Comparison of ENCODE assay signal across 30 mouse cellular contexts in the genomic region with DNA sequence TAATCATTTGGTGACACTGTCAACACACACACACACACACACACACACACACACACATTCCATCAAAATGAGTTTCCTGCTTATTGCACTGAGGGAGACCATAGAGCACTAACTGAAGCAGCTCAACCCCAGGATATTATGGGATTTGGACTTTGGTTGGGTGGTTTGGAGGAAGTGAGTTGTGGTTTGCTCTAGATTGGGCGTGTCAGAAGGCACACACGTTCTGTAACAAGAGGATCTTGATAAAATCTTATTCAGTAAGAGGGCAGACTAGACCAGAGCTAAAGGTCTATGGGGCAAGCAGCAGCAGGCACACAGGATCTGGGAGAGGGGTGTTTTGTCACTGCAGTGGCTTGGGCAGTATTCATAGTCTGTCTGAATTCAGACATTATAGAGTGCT. TPM values are rescaled to one million over a fixed set of nuclear protein-coding genes. Genes with fewer than 3 reads are reported as not detected.
DNase-seq lines count a peak whose midpoint lies in the region; ATAC-seq and TF ChIP-seq lines count a peak whose summit lies in the region.
"Had no signal": no experiment of that assay in that cellular context is flagged by ENCODE, and none has a peak within 500 bp of the region (broad histone marks: within the 10 kb centered on the region; RNA-seq: fewer than 3 reads in every experiment).

No protein-coding gene starts in this region.

- TF ChIP-seq CTCF in embryonic fibroblast, embryonic 13.5 days (IDR thresholded peaks at IDR 0.05; ENCODE audit: borderline replicate concordance, insufficient read depth, low read length) = no peak
- TF ChIP-seq CTCF in intestine, postnatal 0 days (IDR thresholded peaks at IDR 0.05; ENCODE audit: low read depth) = no peak

- H3K27me3 ChIP-seq in intestine, postnatal 0 days (replicated peaks; ENCODE audit: control insufficient read depth, insufficient read depth, low read length) = no peaks in the 10 kb centered on the region
- no peaks in the 10 kb centered on the region for H3K27me3 ChIP-seq in stomach, embryonic 16.5 days (ENCODE audit: control insufficient read depth, insufficient read depth, low read length)
- no peaks in the 10 kb centered on the region for H3K27me3 ChIP-seq in midbrain, embryonic 16.5 days (ENCODE audit: control insufficient read depth, insufficient read depth, low read depth, low read length)
- H3K27me3 ChIP-seq: embryonic facial prominence, embryonic 15.5 days; forebrain, embryonic 15.5 days; hindbrain, embryonic 15.5 days; midbrain, embryonic 12.5 days had no signal

- H3K4me1 ChIP-seq in embryonic fibroblast, embryonic 13.5 days (ENCODE audit: control insufficient read depth, insufficient read depth, low read length) = no peaks in the 10 kb centered on the region; the same call in 1 of the 2 replicates
- no peaks in the 10 kb centered on the region for H3K4me1 ChIP-seq in intestine, postnatal 0 days (replicated peaks; ENCODE audit: control insufficient read depth, insufficient read depth, low read length)
- no peaks in the 10 kb centered on the region for H3K4me1 ChIP-seq in stomach, embryonic 16.5 days (ENCODE audit: control insufficient read depth, insufficient read depth, low read length)
- H3K4me1 ChIP-seq in midbrain, embryonic 16.5 days (ENCODE audit: control insufficient read depth, insufficient read depth, low read length) = no peaks in the 10 kb centered on the region
- H3K4me1 ChIP-seq: embryonic facial prominence, embryonic 10.5 days; embryonic facial prominence, embryonic 15.5 days; forebrain, embryonic 15.5 days; hindbrain, embryonic 10.5 days; hindbrain, embryonic 15.5 days; midbrain, embryonic 12.5 days had no signal

- peak overlapping the region; percentile 25; the same call in 1 of the 2 replicates for H3K27ac ChIP-seq in embryonic fibroblast, embryonic 13.5 days (ENCODE audit: insufficient read depth, low read length)
- H3K27ac ChIP-seq in intestine, postnatal 0 days (ENCODE audit: low read depth, low read length) = no peak overlapping the region
- H3K27ac ChIP-seq in stomach, embryonic 16.5 days (ENCODE audit: low read length) = no peak overlapping the region
- H3K27ac ChIP-seq in midbrain, embryonic 16.5 days (ENCODE audit: low read length) = no peak overlapping the region
- H3K27ac ChIP-seq: embryonic facial prominence, embryonic 10.5 days; embryonic facial prominence, embryonic 15.5 days; forebrain, embryonic 15.5 days; hindbrain, embryonic 10.5 days; hindbrain, embryonic 15.5 days; kidney, postnatal 0 days; liver, embryonic 14.5 days; midbrain, embryonic 12.5 days had no signal

- TF ChIP-seq POLR2A in embryonic fibroblast, embryonic 13.5 days (IDR thresholded peaks at IDR 0.05; ENCODE audit: low read depth, low read length) = no peak

- peak; percentile 32 for DNase-seq in 416B (ENCODE audit: low read depth)
- no peak for DNase-seq in heart, adult 11 months
- DNase-seq in thymus, postnatal 14 days = no peak
- DNase-seq: adrenal gland, postnatal 25 days; cerebellum, adult 11-12 months; gastrocnemius, postnatal 36 days; kidney, adult 8-10 months; kidney, postnatal 4 days; liver; lung, adult 2 months; spleen, adult 18-20 months; thymus, adult 2 months had no signal

- H3K36me3 ChIP-seq in intestine, postnatal 0 days (ENCODE audit: control insufficient read depth, insufficient read depth) = no peaks in the 10 kb centered on the region
- no peaks in the 10 kb centered on the region for H3K36me3 ChIP-seq in stomach, embryonic 16.5 days (ENCODE audit: control insufficient read depth, insufficient read depth, low read length)
- H3K36me3 ChIP-seq in midbrain, embryonic 16.5 days (ENCODE audit: control insufficient read depth, insufficient read depth, low read length) = no peaks in the 10 kb centered on the region
- H3K36me3 ChIP-seq: embryonic facial prominence, embryonic 10.5 days; embryonic facial prominence, embryonic 15.5 days; forebrain, embryonic 15.5 days; hindbrain, embryonic 10.5 days; hindbrain, embryonic 15.5 days; midbrain, embryonic 12.5 days had no signal

- no peak overlapping the region for H3K4me2 ChIP-seq in intestine, postnatal 0 days (replicated peaks; ENCODE audit: low read depth)
- no peak overlapping the region for H3K4me2 ChIP-seq in stomach, embryonic 16.5 days (ENCODE audit: low read depth, low read length)
- no peak overlapping the region for H3K4me2 ChIP-seq in midbrain, embryonic 16.5 days (ENCODE audit: low read length)
- H3K4me2 ChIP-seq: embryonic facial prominence, embryonic 15.5 days; forebrain, embryonic 15.5 days; hindbrain, embryonic 15.5 days; midbrain, embryonic 12.5 days had no signal

- H3K9me3 ChIP-seq in intestine, postnatal 0 days (ENCODE audit: control insufficient read depth) = no peaks in the 10 kb centered on the region
- no peaks in the 10 kb centered on the region for H3K9me3 ChIP-seq in stomach, embryonic 16.5 days (replicated peaks; ENCODE audit: control insufficient read depth, low read length)
- no peaks in the 10 kb centered on the region for H3K9me3 ChIP-seq in midbrain, embryonic 16.5 days (replicated peaks; ENCODE audit: control insufficient read depth, low read length, poor library complexity, severe bottlenecking)
- H3K9me3 ChIP-seq: embryonic facial prominence, embryonic 10.5 days; embryonic facial prominence, embryonic 15.5 days; forebrain, embryonic 15.5 days; hindbrain, embryonic 10.5 days; hindbrain, embryonic 15.5 days; midbrain, embryonic 12.5 days had no signal

- WGBS in intestine, postnatal 0 days = 48% methylated on average over 2 of the region's 2 CpGs
- 43% methylated on average over 2 of the region's 2 CpGs for WGBS in stomach, embryonic 16.5 days
- 63% methylated on average over 2 of the region's 2 CpGs for WGBS in midbrain, embryonic 16.5 days

- ATAC-seq in intestine, postnatal 0 days = peak; percentile 95
- peak; percentile 58; the same call in 1 of the 2 replicates for ATAC-seq in stomach, embryonic 16.5 days (ENCODE audit: insufficient read depth, low FRiP score)
- ATAC-seq in midbrain, embryonic 16.5 days = no peak
- ATAC-seq: inflammation-experienced regulatory T-cells, adult 6 months had no signal

- H3K4me3 ChIP-seq in embryonic fibroblast, embryonic 13.5 days (ENCODE audit: insufficient read depth, low read length) = no peak overlapping the region
- no peak overlapping the region for H3K4me3 ChIP-seq in intestine, postnatal 0 days (ENCODE audit: low read depth, low read length)
- no peak overlapping the region for H3K4me3 ChIP-seq in stomach, embryonic 16.5 days (replicated peaks; ENCODE audit: low read length)
- no peak overlapping the region for H3K4me3 ChIP-seq in midbrain, embryonic 16.5 days (ENCODE audit: low read depth, low read length)
- H3K4me3 ChIP-seq: embryonic facial prominence, embryonic 10.5 days; embryonic facial prominence, embryonic 15.5 days; forebrain, embryonic 15.5 days; hindbrain, embryonic 10.5 days; hindbrain, embryonic 15.5 days; midbrain, embryonic 12.5 days had no signal

- no peak overlapping the region for H3K9ac ChIP-seq in intestine, postnatal 0 days (ENCODE audit: low read depth, low read length)
- no peak overlapping the region for H3K9ac ChIP-seq in stomach, embryonic 16.5 days (ENCODE audit: low read length)
- no peak overlapping the region for H3K9ac ChIP-seq in midbrain, embryonic 16.5 days (ENCODE audit: low read depth, low read length)
- H3K9ac ChIP-seq: embryonic facial prominence, embryonic 15.5 days; forebrain, embryonic 15.5 days; hindbrain, embryonic 15.5 days; liver, embryonic 14.5 days; midbrain, embryonic 12.5 days had no signal

RNA-seq across cellular contexts. Expression of gene Gm6268, which starts 10.6 kb away (rescaled TPM):
- polyA plus RNA-seq in embryonic fibroblast, embryonic 13.5 days (2011; ENCODE audit: insufficient read length, low read depth, missing spikeins) = not detected in 2 replicates
- not detected in 2 replicates for polyA plus RNA-seq in intestine, postnatal 0 days (2015; fragmentation: Nextera tagmentation; extraction: Ambion mirVana)
- not detected in 2 replicates for polyA plus RNA-seq in stomach, embryonic 16.5 days (2015; fragmentation: Nextera tagmentation; extraction: Ambion mirVana)
- not detected in 2 replicates for polyA plus RNA-seq in midbrain, embryonic 16.5 days (2015; fragmentation: Nextera tagmentation; extraction: Ambion mirVana)
- polyA plus RNA-seq: embryonic facial prominence, embryonic 10.5 days; embryonic facial prominence, embryonic 15.5 days; forebrain, embryonic 15.5 days; frontal cortex, adult 2 months; heart, embryonic 14.5 days; hindbrain, embryonic 10.5 days; hindbrain, embryonic 15.5 days; inflammation-experienced regulatory T-cells, adult 6 months; kidney, postnatal 0 days; limb, embryonic 11.5 days; liver, embryonic 14.5 days; lung, adult 2 months; midbrain, embryonic 12.5 days; neural tube, embryonic 14.5 days; thymus, adult 2 months; urinary bladder, adult 2 months had no signal
